Mouse (Mus musculus) CH12.LX (cell line): ENCODE measurements around the gene Tmem231. TPM values are rescaled to one million over a fixed set of nuclear protein-coding genes. Genes with fewer than 3 reads are reported as not detected.

Experiments
- DNase-seq: peaks from one replicate; pipeline ENCODE4 v3.0.0-alpha.2; 2013; ENCODE audit errors: extremely low read depth
- H3K27ac ChIP-seq: 2 replicates; pipeline ENCODE4 v1.5.1; 2012; ENCODE audit warnings: low read depth, mild to moderate bottlenecking, control low read depth, moderate library complexity; ENCODE audit not compliant: insufficient read depth
- H3K27me3 ChIP-seq: replicated peaks from 2 replicates; pipeline ENCODE3; 2012; ENCODE audit warnings: inconsistent platforms
- H3K36me3 ChIP-seq, 2 experiments: replicated peaks in 1 of 2; 2 replicates each; pipeline versions ENCODE3 to v1.6.1; 2012; ENCODE audit warnings: inconsistent platforms in 1 of 2, low read length in 1 of 2, mild to moderate bottlenecking in 1 of 2, mixed read lengths in 1 of 2, moderate library complexity in 1 of 2; ENCODE audit not compliant: control insufficient read depth in 1 of 2, insufficient read depth in 1 of 2
- H3K4me1 ChIP-seq, 2 experiments: 2 replicates each; pipeline ENCODE4 v1.6.1; 2012; ENCODE audit warnings: inconsistent platforms in 1 of 2, moderate library complexity in 1 of 2; ENCODE audit not compliant: insufficient read depth in 2 of 2, control insufficient read depth in 1 of 2
- H3K4me2 ChIP-seq: 2 replicates; pipeline ENCODE4 v1.6.1; 2012; ENCODE audit warnings: low read depth, mild to moderate bottlenecking, control low read depth; ENCODE audit not compliant: poor library complexity, insufficient read depth, severe bottlenecking
- H3K4me3 ChIP-seq, 3 experiments: fragments of 150-350 bp in 1 of 3; sonication (generic) in 1 of 3; replicated peaks in 1 of 3; 2 replicates each; pipeline versions ENCODE3 to v1.5.1; 2011 to 2012; ENCODE audit warnings: low read depth in 2 of 3, low read length in 2 of 3, mild to moderate bottlenecking in 2 of 3, moderate library complexity in 2 of 3, control low read depth in 1 of 3, improper control_type of control experiment in 1 of 3, inconsistent platforms in 1 of 3, mixed read lengths in 1 of 3; ENCODE audit not compliant: poor library complexity in 1 of 3
- H3K79me2 ChIP-seq: replicated peaks from 2 replicates; pipeline ENCODE4 v1.6.1; 2012; ENCODE audit warnings: mild to moderate bottlenecking, moderate library complexity; ENCODE audit not compliant: control insufficient read depth, poor library complexity, insufficient read depth, severe bottlenecking; ENCODE audit errors: extremely low read depth
- H3K9ac ChIP-seq: 2 replicates; pipeline ENCODE4 v1.6.1; 2012; ENCODE audit warnings: low read depth, mild to moderate bottlenecking, control low read depth, moderate library complexity; ENCODE audit not compliant: insufficient read depth
- H3K9me3 ChIP-seq: replicated peaks from 2 replicates; pipeline ENCODE3; 2012; ENCODE audit warnings: low read length, inconsistent platforms, mixed read lengths
- BHLHE40 ChIP-seq: IDR thresholded peaks from 2 replicates; pipeline ENCODE4 v1.6.1; 2011; ENCODE audit warnings: mild to moderate bottlenecking, low read depth, low read length, improper control_type of control experiment
- CHD1 ChIP-seq: IDR thresholded peaks from 2 replicates; pipeline ENCODE4 v1.6.1; 2012; ENCODE audit warnings: low read depth, low read length, improper control_type of control experiment, inconsistent platforms
- CHD2 ChIP-seq: IDR thresholded peaks from 2 replicates; pipeline ENCODE4 v1.6.1; 2011; ENCODE audit warnings: low read length, improper control_type of control experiment
- CTCF ChIP-seq, 2 experiments: IDR thresholded peaks in 1 of 2; conservative IDR thresholded peaks in 1 of 2; 2 replicates each; pipeline ENCODE4 v1.5.1; 2011 to 2012; ENCODE audit warnings: low read depth in 2 of 2, low read length in 2 of 2, improper control_type of control experiment in 1 of 2, inconsistent platforms in 1 of 2, mild to moderate bottlenecking in 1 of 2, moderate library complexity in 1 of 2
- E2F4 ChIP-seq: IDR thresholded peaks from 2 replicates; pipeline ENCODE4 v1.6.1; 2011; ENCODE audit warnings: low read depth, low read length, improper control_type of control experiment; ENCODE audit not compliant: insufficient replicate concordance
- ELF1 ChIP-seq: IDR thresholded peaks from 2 replicates; pipeline ENCODE4 v1.6.1; 2014; ENCODE audit warnings: low read depth, mild to moderate bottlenecking, inconsistent platforms, low read length, improper control_type of control experiment
- EP300 ChIP-seq: IDR thresholded peaks from 2 replicates; pipeline ENCODE4 v1.6.1; 2011; ENCODE audit warnings: low read length, improper control_type of control experiment
- ETS1 ChIP-seq: conservative IDR thresholded peaks from 2 replicates; pipeline ENCODE4 v1.6.1; 2012; ENCODE audit warnings: low read depth, mild to moderate bottlenecking, inconsistent platforms, low read length, improper control_type of control experiment, moderate library complexity
- HCFC1 ChIP-seq: IDR thresholded peaks from 2 replicates; pipeline ENCODE4 v1.6.1; 2012; ENCODE audit warnings: low read depth, mild to moderate bottlenecking, inconsistent platforms, low read length, improper control_type of control experiment
- IRF4 ChIP-seq: IDR thresholded peaks from 2 replicates; pipeline ENCODE4 v1.6.1; 2014; ENCODE audit warnings: low read depth, mild to moderate bottlenecking, inconsistent platforms, low read length, improper control_type of control experiment
- JUN ChIP-seq: IDR thresholded peaks from 2 replicates; pipeline ENCODE4 v1.6.1; 2011; ENCODE audit warnings: low read depth, mild to moderate bottlenecking, low read length, improper control_type of control experiment, moderate library complexity; ENCODE audit not compliant: insufficient read depth
- JUND ChIP-seq: conservative IDR thresholded peaks from 2 replicates; pipeline ENCODE4 v1.6.1; 2011; ENCODE audit warnings: low read depth, low read length, improper control_type of control experiment
- KAT2A ChIP-seq: IDR thresholded peaks from 2 replicates; pipeline ENCODE4 v1.6.1; 2012; ENCODE audit warnings: low read length, improper control_type of control experiment, inconsistent platforms; ENCODE audit not compliant: insufficient replicate concordance
- MAFK ChIP-seq: IDR thresholded peaks from 2 replicates; pipeline ENCODE4 v1.6.1; 2011; ENCODE audit warnings: low read length, improper control_type of control experiment; ENCODE audit not compliant: insufficient replicate concordance
- MAX ChIP-seq: IDR thresholded peaks from 2 replicates; pipeline ENCODE4 v1.6.1; 2011; ENCODE audit warnings: low read length, improper control_type of control experiment
- MAZ ChIP-seq: IDR thresholded peaks from 2 replicates; pipeline ENCODE4 v1.6.1; 2012; ENCODE audit warnings: low read depth, mild to moderate bottlenecking, inconsistent platforms, low read length, improper control_type of control experiment, moderate library complexity
- MEF2A ChIP-seq: IDR thresholded peaks from 2 replicates; pipeline ENCODE4 v1.6.1; 2014; ENCODE audit warnings: low read depth, mild to moderate bottlenecking, inconsistent platforms, low read length, improper control_type of control experiment, borderline replicate concordance
- MXI1 ChIP-seq: IDR thresholded peaks from 2 replicates; pipeline ENCODE4 v1.6.1; 2011; ENCODE audit warnings: mild to moderate bottlenecking, low read depth, low read length, improper control_type of control experiment
- MYC ChIP-seq: IDR thresholded peaks from 2 replicates; pipeline ENCODE4 v1.6.1; 2011; ENCODE audit warnings: low read depth, mild to moderate bottlenecking, improper control_type of control experiment, low read length
- NELFE ChIP-seq: IDR thresholded peaks from 2 replicates; pipeline ENCODE4 v1.6.1; 2011; ENCODE audit warnings: low read depth, low read length, improper control_type of control experiment
- NRF1 ChIP-seq: IDR thresholded peaks from 2 replicates; pipeline ENCODE4 v1.6.1; 2014; ENCODE audit warnings: low read depth, mild to moderate bottlenecking, inconsistent platforms, low read length, improper control_type of control experiment, moderate library complexity
- PAX5 ChIP-seq: IDR thresholded peaks from 2 replicates; pipeline ENCODE4 v1.6.1; 2012; ENCODE audit warnings: low read length, inconsistent platforms, mixed read lengths
- POLR2A ChIP-seq: IDR thresholded peaks from 2 replicates; pipeline ENCODE4 v1.6.1; 2011; ENCODE audit warnings: low read depth, mild to moderate bottlenecking, improper control_type of control experiment, low read length
- POLR2AphosphoS2 ChIP-seq: IDR thresholded peaks from 2 replicates; pipeline ENCODE4 v1.6.1; 2011; ENCODE audit warnings: low read depth, low read length, improper control_type of control experiment
- RAD21 ChIP-seq: IDR thresholded peaks from 2 replicates; pipeline ENCODE4 v1.6.1; 2011; ENCODE audit warnings: low read depth, mild to moderate bottlenecking, low read length, improper control_type of control experiment, moderate library complexity
- RCOR1 ChIP-seq: conservative IDR thresholded peaks from 2 replicates; pipeline ENCODE4 v1.6.1; 2012; ENCODE audit warnings: low read depth, mild to moderate bottlenecking, inconsistent platforms, low read length, improper control_type of control experiment
- SIN3A ChIP-seq: IDR thresholded peaks from 2 replicates; pipeline ENCODE4 v1.6.1; 2012; ENCODE audit warnings: low read length, improper control_type of control experiment, inconsistent platforms
- SMC3 ChIP-seq: IDR thresholded peaks from 2 replicates; pipeline ENCODE4 v1.6.1; 2011; ENCODE audit warnings: low read depth, low read length, improper control_type of control experiment
- TBP ChIP-seq: conservative IDR thresholded peaks from 2 replicates; pipeline ENCODE4 v1.6.1; 2011; ENCODE audit warnings: low read depth, low read length, improper control_type of control experiment
- TCF12 ChIP-seq: IDR thresholded peaks from 2 replicates; pipeline ENCODE4 v1.6.1; 2014; ENCODE audit warnings: low read depth, mild to moderate bottlenecking, inconsistent platforms, low read length, improper control_type of control experiment
- UBTF ChIP-seq: IDR thresholded peaks from 2 replicates; pipeline ENCODE4 v1.6.1; 2012; ENCODE audit warnings: low read depth, mild to moderate bottlenecking, inconsistent platforms, low read length, improper control_type of control experiment, moderate library complexity
- USF1 ChIP-seq: IDR thresholded peaks from 2 replicates; pipeline ENCODE4 v1.6.1; 2014; ENCODE audit warnings: low read depth, mild to moderate bottlenecking, inconsistent platforms, low read length, improper control_type of control experiment
- USF2 ChIP-seq: conservative IDR thresholded peaks from 2 replicates; pipeline ENCODE4 v1.6.1; 2011; ENCODE audit warnings: low read depth, low read length, improper control_type of control experiment
- ZC3H11A ChIP-seq: IDR thresholded peaks from 2 replicates; pipeline ENCODE4 v1.6.1; 2012; ENCODE audit warnings: low read depth, mild to moderate bottlenecking, inconsistent platforms, low read length, improper control_type of control experiment
- ZKSCAN1 ChIP-seq: IDR thresholded peaks from 2 replicates; pipeline ENCODE4 v1.6.1; 2012; ENCODE audit warnings: low read depth, inconsistent platforms, low read length, improper control_type of control experiment, borderline replicate concordance
- ZMIZ1 ChIP-seq: IDR thresholded peaks from 2 replicates; pipeline ENCODE4 v1.6.1; 2012; ENCODE audit warnings: low read depth, mild to moderate bottlenecking, inconsistent platforms, low read length, improper control_type of control experiment
- ZNF384 ChIP-seq: IDR thresholded peaks from 2 replicates; pipeline ENCODE4 v1.6.1; 2012; ENCODE audit warnings: low read depth, low read length, improper control_type of control experiment, inconsistent platforms
- dilution Hi-C: fragments of 300-500 bp; cut with MboI; formaldehyde crosslinking; loops from 2 replicates; pipeline ENCODE4 v1.14.3; 2020; ENCODE audit warnings: low sequenced_read_pairs; ENCODE audit not compliant: extremely low pct_unique_long_range_greater_than_20kb, extremely low pct_ligation_motif_present
- in situ Hi-C: fragments of 300-500 bp; cut with MboI; formaldehyde crosslinking; loops from 3 replicates; pipeline ENCODE4 v1.14.3; 2019; ENCODE audit warnings: low sequenced_read_pairs, low pct_ligation_motif_present, low pct_unique_long_range_greater_than_20kb, mixed read lengths
- polyA plus RNA-seq: library from polyadenylated mRNA; unstranded; fragments of >175 nt; gene quantifications from 2 replicates; pipeline ENCODE4 v1.2.1, GENCODE M21; 2012; ENCODE audit warnings: low read depth; ENCODE audit not compliant: insufficient read length
- total RNA-seq, 2 experiments: library from RNA; depleted of rRNA; stranded (reverse); fragments of 300-350 nt in 1 of 2; fragments of >200 nt in 1 of 2; gene quantifications; 2 replicates each; pipeline ENCODE4 v1.2.3; 2012 to 2014

Tmem231 gene
- total and polyA plus RNA-seq, 3 experiments, result 3.5 to 4.3 (median 3.6) TPM

- H3K36me3 ChIP-seq, result no peaks in the 10 kb centered on the region
- H3K4me2 ChIP-seq, result peak overlapping the region; percentile 42; the same call in 1 of the 2 replicates
- H3K79me2 ChIP-seq, result no peaks in the 10 kb centered on the region
- H3K4me3 ChIP-seq, result peak overlapping the region; percentile 16 to 42 (median 36)
- H3K9ac ChIP-seq, result no peak overlapping the region; the same call in 1 of the 2 replicates
- peaks cover 0 to 4% of the 10 kb centered on the region in 2 experiments; a peak in 2 of 4 replicates for H3K4me1 ChIP-seq
- dilution Hi-C loops, result no loop called here
- H3K9me3 ChIP-seq, result no peaks in the 10 kb centered on the region
- H3K27me3 ChIP-seq, result no peaks in the 10 kb centered on the region
- TF ChIP-seq EP300 (no peak), NRF1 (no peak), UBTF (no peak), USF2 (no peak), HCFC1 (peak; percentile 52), RAD21 (peak; percentile 74), KAT2A (no peak), ZC3H11A (no peak), MAZ (no peak), SIN3A (no peak), JUND (no peak), MXI1 (no peak), BHLHE40 (no peak), USF1 (no peak), CHD2 (no peak), JUN (0 out of 2 replicates have a peak, but pooled peaks have one; percentile 23), POLR2A (peak; percentile 52), MYC (peak; percentile 84), MAFK (no peak), TBP (peak; percentile 60; the same call in 1 of the 2 replicates), CHD1 (no peak), ZKSCAN1 (no peak), IRF4 (peak; percentile 64; the same call in 1 of the 2 replicates), NELFE (0 out of 2 replicates have a peak, but pooled peaks have one; percentile 35), ZMIZ1 (no peak), ZNF384 (no peak), RCOR1 (no peak), POLR2AphosphoS2 (no peak), MEF2A (no peak), ELF1 (no peak), SMC3 (peak; percentile 57), TCF12 (no peak), MAX (peak; percentile 64; the same call in 1 of the 2 replicates), E2F4 (no peak), ETS1 (0 out of 2 replicates have a peak, but pooled peaks have one; percentile 15), CTCF (conservative IDR thresholded peaks at IDR 0.05 in 1 of 2, IDR thresholded peaks at IDR 0.05 in 1 of 2; ENCODE audit: low read depth in 2 of 2, low read length in 2 of 2) (peak; percentile 67 to 85), PAX5 (no peak)
- TF ChIP-seq, all 38 proteins: peak for 12
- in situ Hi-C loops, result no loop called here
- peak; percentile 89 for DNase-seq
- H3K27ac ChIP-seq, result no peak overlapping the region
Measured at GRCm38 (mm10) chr8:111923383-111923804, 10.3 kb downstream of the Tmem231 start.
